Mouse (Mus musculus): Measurements from ENCODE around the gene Olfm1. TPM values are rescaled to one million over a fixed set of nuclear protein-coding genes. Genes with fewer than 3 reads are reported as not detected.

Gene Olfm1
- 13.3 and 14.8 TPM in 2 replicates for polyA plus RNA-seq (2015; fragmentation: Nextera tagmentation; extraction: Ambion mirVana)

DNA sequence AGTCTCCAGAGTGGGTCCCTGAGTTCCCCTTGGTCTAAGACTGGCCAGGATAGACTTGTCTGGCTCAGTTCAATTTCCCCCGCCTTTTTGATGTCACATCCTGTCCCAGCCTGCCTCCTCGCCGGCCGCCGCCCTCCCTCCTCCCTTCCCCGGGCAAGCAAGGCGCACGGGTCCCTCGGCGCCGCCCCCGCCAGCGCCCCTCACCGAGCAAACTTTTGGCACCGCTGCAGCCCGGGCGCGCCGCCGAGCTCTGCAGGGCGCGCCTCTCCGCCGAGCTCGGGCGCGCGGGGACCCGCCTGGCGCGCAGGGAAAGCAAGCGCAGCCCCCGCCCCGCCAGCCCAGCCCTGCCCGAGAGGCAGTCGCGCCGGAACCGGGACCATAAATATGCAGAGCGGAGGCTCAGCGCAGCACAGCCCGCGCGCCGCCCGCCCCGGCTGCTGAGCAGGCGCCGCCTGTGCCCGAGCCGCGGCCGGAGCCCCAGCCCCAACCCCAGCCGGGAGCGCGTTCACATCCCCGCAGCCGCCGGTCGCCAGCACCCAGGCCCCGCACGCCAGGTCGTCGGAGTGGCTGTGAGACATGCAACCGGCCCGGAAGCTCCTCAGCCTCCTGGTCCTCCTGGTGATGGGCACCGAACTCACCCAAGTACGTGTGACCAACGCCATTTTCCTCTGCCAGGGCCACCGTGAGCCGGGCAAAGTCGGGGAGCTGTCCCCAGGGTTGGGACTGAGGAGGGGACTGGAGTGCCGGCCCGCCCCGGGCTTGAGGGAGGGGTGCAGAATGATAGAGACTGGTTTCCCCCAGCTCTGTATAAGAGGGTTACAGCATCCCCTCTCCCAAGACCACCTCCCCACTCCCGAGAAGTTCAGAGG is at the start of gene Olfm1:
Gene Olfm1, plus strand, starts transcription at position 172 of the 869 bp plus-strand sequence.
- TF ChIP-seq CTCF (IDR thresholded peaks at IDR 0.05; ENCODE audit: low read depth), result no peak
- Histone ChIP-seq H3K36me3 (ENCODE audit: control insufficient read depth, insufficient read depth) (no peaks in the 10 kb centered on the region), H3K4me2 (replicated peaks; ENCODE audit: low read depth) (peak within 1 kb of the TSS; percentile 70), H3K27me3 (replicated peaks; ENCODE audit: control insufficient read depth, insufficient read depth, low read length) (peaks cover 27% of the 10 kb centered on the region), H3K9me3 (ENCODE audit: control insufficient read depth) (no peaks in the 10 kb centered on the region), H3K9ac (ENCODE audit: low read depth, low read length) (peak within 1 kb of the TSS; percentile 48), H3K4me1 (replicated peaks; ENCODE audit: control insufficient read depth, insufficient read depth, low read length) (no peaks in the 10 kb centered on the region), H3K4me3 (ENCODE audit: low read depth, low read length) (peak within 1 kb of the TSS; percentile 47), H3K27ac (ENCODE audit: low read depth, low read length) (no peak within 1 kb of the TSS)
- WGBS, result 2% methylated on average over 45 of the region's 76 CpGs
- ATAC-seq, result peak; percentile 59

DNA sequence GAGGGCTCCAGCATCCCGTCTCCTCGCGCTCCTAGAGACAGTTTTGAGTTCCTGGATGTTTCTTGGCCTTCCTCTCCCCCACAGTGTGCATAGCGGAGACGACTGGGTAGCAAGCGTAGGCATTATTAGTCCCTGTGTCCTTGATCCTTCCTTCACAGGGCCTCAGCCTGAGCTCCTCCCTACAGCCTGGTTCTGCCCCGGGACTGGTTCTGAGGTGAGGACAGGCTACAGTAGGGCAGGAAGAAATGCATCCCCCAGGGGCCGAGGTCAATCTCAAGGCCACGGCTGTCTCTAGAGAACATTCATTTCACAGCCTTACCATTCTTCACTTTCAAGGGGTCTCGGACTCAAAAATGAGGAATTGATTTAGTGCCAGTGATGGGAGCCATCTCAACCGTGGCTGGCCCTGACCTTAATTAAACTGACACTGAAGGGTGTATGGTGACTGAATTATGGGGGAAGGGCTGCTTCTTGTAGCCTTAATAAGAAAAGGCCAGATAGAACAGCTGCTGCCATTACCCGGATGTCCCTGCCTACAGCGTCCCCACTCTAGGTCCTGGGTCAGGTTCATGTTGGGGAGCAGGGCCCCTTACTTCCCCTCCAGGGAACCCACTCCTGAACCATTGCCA is 49.3 kb upstream of the Olfm1 start:
- Histone ChIP-seq H3K4me1 (replicated peaks; ENCODE audit: control insufficient read depth, insufficient read depth, low read length) (no peaks in the 10 kb centered on the region), H3K4me3 (ENCODE audit: low read depth, low read length) (no peak overlapping the region), H3K36me3 (ENCODE audit: control insufficient read depth, insufficient read depth) (no peaks in the 10 kb centered on the region), H3K9me3 (ENCODE audit: control insufficient read depth) (no peaks in the 10 kb centered on the region), H3K27ac (ENCODE audit: low read depth, low read length) (no peak overlapping the region), H3K4me2 (replicated peaks; ENCODE audit: low read depth) (no peak overlapping the region), H3K27me3 (replicated peaks; ENCODE audit: control insufficient read depth, insufficient read depth, low read length) (no peaks in the 10 kb centered on the region), H3K9ac (ENCODE audit: low read depth, low read length) (no peak overlapping the region)
- 81% methylated on average over 13 of the region's 13 CpGs for WGBS
- ATAC-seq, result no peak
- TF ChIP-seq CTCF (IDR thresholded peaks at IDR 0.05; ENCODE audit: low read depth), result no peak

DNA sequence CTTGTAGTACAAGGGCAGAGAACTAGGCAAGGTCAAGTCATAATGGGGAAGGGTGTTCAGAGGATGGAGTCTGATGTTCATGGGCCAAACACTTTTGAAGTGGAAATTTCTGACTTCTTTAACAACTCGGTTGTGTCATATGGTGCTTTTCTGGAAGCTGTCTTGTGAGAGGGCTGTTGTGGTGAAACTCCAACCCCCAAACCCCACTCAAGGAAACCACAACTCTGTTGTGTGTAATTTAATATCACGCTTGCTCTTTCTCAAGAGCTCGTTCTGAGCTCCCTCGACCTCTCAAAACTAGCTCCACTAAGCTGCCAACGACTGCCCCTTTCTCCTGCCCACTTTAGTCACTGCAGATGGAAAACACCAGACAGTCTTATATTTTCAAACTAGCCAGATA is 47.1 kb upstream of the Olfm1 start:
- Histone ChIP-seq H3K27ac (ENCODE audit: low read depth, low read length) (no peak overlapping the region), H3K9me3 (ENCODE audit: control insufficient read depth) (no peaks in the 10 kb centered on the region), H3K27me3 (replicated peaks; ENCODE audit: control insufficient read depth, insufficient read depth, low read length) (no peaks in the 10 kb centered on the region), H3K36me3 (ENCODE audit: control insufficient read depth, insufficient read depth) (no peaks in the 10 kb centered on the region), H3K4me2 (replicated peaks; ENCODE audit: low read depth) (no peak overlapping the region), H3K9ac (ENCODE audit: low read depth, low read length) (no peak overlapping the region), H3K4me1 (replicated peaks; ENCODE audit: control insufficient read depth, insufficient read depth, low read length) (no peaks in the 10 kb centered on the region), H3K4me3 (ENCODE audit: low read depth, low read length) (no peak overlapping the region)
- ATAC-seq, result no peak
- WGBS, result 69% methylated on average over 5 of the region's 5 CpGs
- no peak for TF ChIP-seq CTCF (IDR thresholded peaks at IDR 0.05; ENCODE audit: low read depth)

DNA sequence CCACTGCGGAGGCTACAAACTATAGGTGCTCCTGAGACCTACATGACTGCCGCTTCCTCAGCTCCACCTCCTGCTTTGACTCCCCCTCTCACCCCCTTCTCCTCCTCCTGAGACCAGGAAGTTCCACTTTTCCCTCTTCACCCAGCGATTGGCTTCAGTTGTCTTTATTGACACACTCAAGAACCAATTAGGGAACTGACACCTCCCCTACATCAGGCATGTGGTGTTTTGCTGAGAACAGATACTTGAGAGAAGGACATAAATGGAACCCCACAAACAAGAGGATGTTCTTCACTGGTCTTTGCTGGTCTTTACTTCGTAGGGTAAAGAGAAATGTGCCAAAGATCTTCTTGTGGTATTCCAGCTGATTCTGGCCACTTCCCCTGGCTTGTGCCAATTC is 46.6 kb upstream of the Olfm1 start:
- H3K9me3 ChIP-seq (ENCODE audit: control insufficient read depth), result no peaks in the 10 kb centered on the region
- no peak overlapping the region for H3K9ac ChIP-seq (ENCODE audit: low read depth, low read length)
- no peak overlapping the region for H3K4me2 ChIP-seq (replicated peaks; ENCODE audit: low read depth)
- no peak overlapping the region for H3K27ac ChIP-seq (ENCODE audit: low read depth, low read length)
- no peak for ATAC-seq
- no peaks in the 10 kb centered on the region for H3K27me3 ChIP-seq (replicated peaks; ENCODE audit: control insufficient read depth, insufficient read depth, low read length)
- H3K4me3 ChIP-seq (ENCODE audit: low read depth, low read length), result no peak overlapping the region
- 71% methylated on average over 4 of the region's 4 CpGs for WGBS
- no peaks in the 10 kb centered on the region for H3K4me1 ChIP-seq (replicated peaks; ENCODE audit: control insufficient read depth, insufficient read depth, low read length)
- H3K36me3 ChIP-seq (ENCODE audit: control insufficient read depth, insufficient read depth), result no peaks in the 10 kb centered on the region
- no peak for TF ChIP-seq CTCF (IDR thresholded peaks at IDR 0.05; ENCODE audit: low read depth)

DNA sequence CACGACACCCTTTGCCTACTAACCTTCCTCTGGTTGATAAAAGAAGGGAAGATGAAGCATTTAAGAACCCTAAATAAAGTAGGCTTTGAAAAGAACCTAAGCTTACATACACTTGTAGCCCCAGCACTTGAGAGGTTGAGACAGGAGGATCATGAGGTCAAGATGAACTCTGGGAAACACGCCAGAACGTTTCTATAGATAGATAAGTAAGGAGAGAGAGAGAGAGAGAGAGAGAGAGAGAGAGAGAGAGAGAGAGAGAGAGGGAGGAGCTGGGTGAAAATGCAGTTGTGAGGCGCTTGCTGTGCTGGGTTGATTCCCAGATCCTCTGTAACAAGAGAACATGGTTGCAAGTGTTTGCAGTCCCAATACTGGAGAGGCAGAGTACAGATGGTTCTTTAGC is 46.1 kb upstream of the Olfm1 start:
- H3K4me2 ChIP-seq (replicated peaks; ENCODE audit: low read depth), result no peak overlapping the region
- no peak overlapping the region for H3K27ac ChIP-seq (ENCODE audit: low read depth, low read length)
- H3K4me1 ChIP-seq (replicated peaks; ENCODE audit: control insufficient read depth, insufficient read depth, low read length), result no peaks in the 10 kb centered on the region
- no peak overlapping the region for H3K4me3 ChIP-seq (ENCODE audit: low read depth, low read length)
- no peak for TF ChIP-seq CTCF (IDR thresholded peaks at IDR 0.05; ENCODE audit: low read depth)
- no peak overlapping the region for H3K9ac ChIP-seq (ENCODE audit: low read depth, low read length)
- no peaks in the 10 kb centered on the region for H3K36me3 ChIP-seq (ENCODE audit: control insufficient read depth, insufficient read depth)
- no peaks in the 10 kb centered on the region for H3K9me3 ChIP-seq (ENCODE audit: control insufficient read depth)
- WGBS, result 57% methylated on average over 4 of the region's 4 CpGs
- H3K27me3 ChIP-seq (replicated peaks; ENCODE audit: control insufficient read depth, insufficient read depth, low read length), result no peaks in the 10 kb centered on the region
- no peak for ATAC-seq

DNA sequence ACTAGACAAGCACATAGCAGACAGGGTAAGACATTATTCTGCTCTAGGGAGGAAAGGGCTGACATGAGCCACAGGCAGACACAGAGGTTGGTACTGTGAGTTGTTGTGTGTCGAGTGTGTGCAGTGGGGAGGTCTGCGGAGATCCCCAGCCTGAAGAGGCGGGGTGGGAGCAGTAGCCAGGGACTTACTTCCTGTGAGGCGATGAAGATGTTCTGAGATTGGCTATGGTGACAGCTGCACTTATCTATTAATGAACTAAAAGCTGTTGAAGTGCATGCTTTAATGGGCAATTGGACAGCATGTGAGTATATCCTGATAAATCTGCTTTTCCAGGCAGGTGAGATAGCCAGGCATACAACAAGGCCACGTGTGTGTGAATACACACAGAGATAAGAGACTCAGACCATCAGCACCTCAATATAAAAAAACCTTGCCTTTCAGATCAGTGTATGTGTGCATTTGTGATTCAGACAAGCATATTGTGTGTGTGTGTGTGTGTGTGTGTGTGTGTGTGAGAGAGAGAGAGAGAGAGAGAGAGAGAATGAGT is 45.5 kb upstream of the Olfm1 start:
- no peak for TF ChIP-seq CTCF (IDR thresholded peaks at IDR 0.05; ENCODE audit: low read depth)
- Histone ChIP-seq H3K4me2 (replicated peaks; ENCODE audit: low read depth) (no peak overlapping the region), H3K9ac (ENCODE audit: low read depth, low read length) (no peak overlapping the region), H3K4me3 (ENCODE audit: low read depth, low read length) (no peak overlapping the region), H3K27me3 (replicated peaks; ENCODE audit: control insufficient read depth, insufficient read depth, low read length) (no peaks in the 10 kb centered on the region), H3K36me3 (ENCODE audit: control insufficient read depth, insufficient read depth) (no peaks in the 10 kb centered on the region), H3K4me1 (replicated peaks; ENCODE audit: control insufficient read depth, insufficient read depth, low read length) (no peaks in the 10 kb centered on the region), H3K27ac (ENCODE audit: low read depth, low read length) (no peak overlapping the region), H3K9me3 (ENCODE audit: control insufficient read depth) (no peaks in the 10 kb centered on the region)
- 72% methylated on average over 5 of the region's 5 CpGs for WGBS
- no peak for ATAC-seq
